Mouse (Mus musculus): ENCODE data around the gene Fbxo2. TPM values are rescaled to one million over a fixed set of nuclear protein-coding genes. Genes with fewer than 3 reads are reported as not detected.

Fbxo2 gene
- total and polyA plus RNA-seq, 3 experiments: 0.30 to 5.9 TPM; not detected in 1

DNA sequence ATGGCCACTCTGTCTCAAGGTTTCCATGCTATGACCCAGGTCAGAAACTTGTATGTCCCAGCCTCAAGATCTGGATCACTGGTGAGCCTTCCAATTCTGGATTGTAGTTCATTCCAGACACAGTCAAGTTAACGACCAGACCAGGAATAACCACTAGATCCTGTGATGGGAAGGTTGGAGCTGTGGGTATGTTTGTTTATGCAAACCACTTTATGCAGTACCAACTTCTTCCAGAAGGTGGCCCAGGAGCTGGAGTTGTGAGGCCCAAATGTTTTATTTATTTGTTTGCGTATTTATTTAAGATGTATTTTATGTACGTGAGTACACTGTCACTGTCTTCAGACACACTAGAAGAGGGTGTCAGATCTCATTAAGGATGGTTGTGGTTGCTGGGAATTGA, 5.4 kb upstream of the Fbxo2 start:
- DNase-seq (ENCODE audit: extremely low read depth): peak; percentile 28
- H3K27ac ChIP-seq (ENCODE audit: insufficient read depth, low read depth): no peak overlapping the region
- in situ Hi-C loops (cut with MboI; ENCODE audit: low pct_ligation_motif_present, low pct_unique_long_range_greater_than_20kb, low sequenced_read_pairs) (loop anchor here (5.0 to 25.0 kb wide), 3 partner anchors 38 to 457 kb away; partner anchors contain the start of gene Masp2), dilution Hi-C loops (cut with MboI; ENCODE audit: extremely low pct_ligation_motif_present, extremely low pct_unique_long_range_greater_than_20kb, low sequenced_read_pairs) (no loop called here)
- no peaks in the 10 kb centered on the region; the same call in 1 of the 2 replicates for H3K79me2 ChIP-seq (replicated peaks; ENCODE audit: control insufficient read depth, extremely low read depth, insufficient read depth, poor library complexity, severe bottlenecking)
- H3K9me3 ChIP-seq (replicated peaks; ENCODE audit: low read length): no peaks in the 10 kb centered on the region
- TF ChIP-seq CTCF (conservative IDR thresholded peaks at IDR 0.05 in 1 of 2, IDR thresholded peaks at IDR 0.05 in 1 of 2; ENCODE audit: low read depth in 2 of 2, low read length in 2 of 2): peak; percentile 42 to 54; a peak in 3 of 4 replicates
- no peak for TF ChIP-seq MEF2A (IDR thresholded peaks at IDR 0.05; ENCODE audit: borderline replicate concordance, low read depth, low read length)
- TF ChIP-seq TCF12 (IDR thresholded peaks at IDR 0.05; ENCODE audit: low read depth, low read length): no peak
- no peak for TF ChIP-seq MAZ (IDR thresholded peaks at IDR 0.05; ENCODE audit: low read depth, low read length)
- peak; percentile 24; the same call in 1 of the 2 replicates for TF ChIP-seq SMC3 (IDR thresholded peaks at IDR 0.05; ENCODE audit: low read depth, low read length)
- no peak for TF ChIP-seq ELF1 (IDR thresholded peaks at IDR 0.05; ENCODE audit: low read depth, low read length)
- no peak for TF ChIP-seq EP300 (IDR thresholded peaks at IDR 0.05; ENCODE audit: low read length)
- TF ChIP-seq RCOR1 (conservative IDR thresholded peaks at IDR 0.05; ENCODE audit: low read depth, low read length): no peak
- no peak for TF ChIP-seq ZKSCAN1 (IDR thresholded peaks at IDR 0.05; ENCODE audit: borderline replicate concordance, low read depth, low read length)
- no peak for TF ChIP-seq MXI1 (IDR thresholded peaks at IDR 0.05; ENCODE audit: low read depth, low read length)
- TF ChIP-seq CHD2 (IDR thresholded peaks at IDR 0.05; ENCODE audit: low read length): no peak
- TF ChIP-seq UBTF (IDR thresholded peaks at IDR 0.05; ENCODE audit: low read depth, low read length): no peak
- no peak for TF ChIP-seq POLR2A (IDR thresholded peaks at IDR 0.05; ENCODE audit: low read depth, low read length)
- H3K4me1 ChIP-seq (ENCODE audit: control insufficient read depth in 1 of 2, insufficient read depth in 2 of 2): peaks cover 5 to 14% of the 10 kb centered on the region in 2 experiments
- H3K36me3 ChIP-seq (replicated peaks in 1 of 2; ENCODE audit: control insufficient read depth in 1 of 2, insufficient read depth in 1 of 2, low read length in 1 of 2): peaks cover 18 to 23% of the 10 kb centered on the region in 2 experiments
- no peak overlapping the region for H3K4me2 ChIP-seq (ENCODE audit: insufficient read depth, low read depth, poor library complexity, severe bottlenecking)
- no peak overlapping the region for H3K9ac ChIP-seq (ENCODE audit: insufficient read depth, low read depth)
- H3K4me3 ChIP-seq (replicated peaks in 1 of 3; ENCODE audit: low read depth in 2 of 3, low read length in 2 of 3, poor library complexity in 1 of 3): no peak overlapping the region
- peaks cover 13% of the 10 kb centered on the region for H3K27me3 ChIP-seq (replicated peaks)

DNA sequence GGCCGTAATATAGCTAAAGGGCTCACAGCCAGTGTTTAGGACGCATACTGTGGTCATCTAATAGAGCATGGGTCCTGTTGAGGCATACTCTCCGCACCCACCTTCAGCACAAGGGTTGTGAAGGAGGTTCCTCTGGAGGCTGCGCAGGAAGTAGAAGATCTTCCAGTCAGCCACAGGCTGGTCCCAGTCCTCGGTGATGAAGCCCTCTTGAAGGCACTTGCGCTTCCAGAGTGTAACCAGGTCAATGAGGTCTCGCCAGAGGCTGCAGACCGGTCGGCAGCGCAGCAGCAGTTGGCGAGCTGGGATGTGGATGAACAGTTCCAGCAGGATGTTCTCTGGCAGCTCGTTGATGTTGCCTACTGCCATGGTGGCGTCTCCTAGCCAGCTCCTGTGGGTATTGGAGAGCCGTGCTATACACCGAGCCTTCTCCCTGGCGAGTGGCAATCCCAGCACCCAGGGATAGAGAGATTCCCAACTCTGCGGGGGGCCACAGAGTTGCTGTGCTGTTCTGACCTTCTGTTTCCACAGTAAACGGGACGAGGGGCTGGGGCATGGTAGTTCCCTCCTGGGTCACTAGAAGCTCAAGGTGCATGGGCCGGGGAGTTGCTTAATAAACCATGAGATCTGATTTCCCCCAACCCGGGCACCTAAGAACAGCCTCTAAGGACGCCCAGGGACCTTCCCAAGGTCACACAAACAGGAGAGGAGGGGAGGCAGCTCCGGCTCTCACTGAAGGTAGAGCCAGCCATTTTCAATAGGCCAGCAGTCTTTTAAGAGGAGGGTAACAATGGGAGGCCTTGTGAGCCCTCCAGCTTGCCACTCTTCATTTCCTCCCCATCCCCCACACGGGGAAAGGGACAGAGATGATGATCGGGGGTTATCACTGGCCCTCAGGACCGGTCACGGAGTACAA, 1.7 kb upstream of the Fbxo2 start:
- dilution Hi-C loops (cut with MboI; ENCODE audit: extremely low pct_ligation_motif_present, extremely low pct_unique_long_range_greater_than_20kb, low sequenced_read_pairs): no loop called here
- no peak for DNase-seq (ENCODE audit: extremely low read depth)
- TF ChIP-seq POLR2A (IDR thresholded peaks at IDR 0.05; ENCODE audit: low read depth, low read length): no peak
- TF ChIP-seq KAT2A (IDR thresholded peaks at IDR 0.05; ENCODE audit: insufficient replicate concordance, low read length): no peak
- TF ChIP-seq CHD2 (IDR thresholded peaks at IDR 0.05; ENCODE audit: low read length): no peak
- TF ChIP-seq USF2 (conservative IDR thresholded peaks at IDR 0.05; ENCODE audit: low read depth, low read length): no peak
- TF ChIP-seq SIN3A (IDR thresholded peaks at IDR 0.05; ENCODE audit: low read length): no peak
- no peak for TF ChIP-seq ZMIZ1 (IDR thresholded peaks at IDR 0.05; ENCODE audit: low read depth, low read length)
- no peak for TF ChIP-seq ZKSCAN1 (IDR thresholded peaks at IDR 0.05; ENCODE audit: borderline replicate concordance, low read depth, low read length)
- no peak for TF ChIP-seq IRF4 (IDR thresholded peaks at IDR 0.05; ENCODE audit: low read depth, low read length)
- no peak for TF ChIP-seq MAX (IDR thresholded peaks at IDR 0.05; ENCODE audit: low read length)
- TF ChIP-seq EP300 (IDR thresholded peaks at IDR 0.05; ENCODE audit: low read length): no peak
- TF ChIP-seq NELFE (IDR thresholded peaks at IDR 0.05; ENCODE audit: low read depth, low read length): no peak
- TF ChIP-seq MYC (IDR thresholded peaks at IDR 0.05; ENCODE audit: low read depth, low read length): no peak

More for the DNA sequence above, 1.7 kb upstream of the Fbxo2 start:
- peak overlapping the region; percentile 57 to 98 (median 62) for H3K4me3 ChIP-seq (replicated peaks in 1 of 3; ENCODE audit: low read depth in 2 of 3, low read length in 2 of 3, poor library complexity in 1 of 3)
- H3K9me3 ChIP-seq (replicated peaks; ENCODE audit: low read length): no peaks in the 10 kb centered on the region
- peak overlapping the region; percentile 79 for H3K9ac ChIP-seq (ENCODE audit: insufficient read depth, low read depth)
- in situ Hi-C loops (cut with MboI; ENCODE audit: low pct_ligation_motif_present, low pct_unique_long_range_greater_than_20kb, low sequenced_read_pairs): loop anchor here (10.0 to 25.0 kb wide), 2 partner anchors 204 to 454 kb away; partner anchors contain the start of gene Masp2
- peak overlapping the region; percentile 84 for H3K4me2 ChIP-seq (ENCODE audit: insufficient read depth, low read depth, poor library complexity, severe bottlenecking)
- no peaks in the 10 kb centered on the region; the same call in 1 of the 2 replicates for H3K79me2 ChIP-seq (replicated peaks; ENCODE audit: control insufficient read depth, extremely low read depth, insufficient read depth, poor library complexity, severe bottlenecking)
- H3K27me3 ChIP-seq (replicated peaks): peaks cover 44% of the 10 kb centered on the region
- H3K36me3 ChIP-seq (replicated peaks in 1 of 2; ENCODE audit: control insufficient read depth in 1 of 2, insufficient read depth in 1 of 2, low read length in 1 of 2): peaks cover 18 to 19% of the 10 kb centered on the region in 2 experiments
- H3K4me1 ChIP-seq (ENCODE audit: control insufficient read depth in 1 of 2, insufficient read depth in 2 of 2): peaks cover 5 to 9% of the 10 kb centered on the region in 2 experiments
- no peak overlapping the region for H3K27ac ChIP-seq (ENCODE audit: insufficient read depth, low read depth)
